Mouse (Mus musculus) frontal cortex, postnatal 10 days (tissue): ENCODE data around the gene Tec.

ENCODE experiments used
- DNase-seq, 2 experiments: peaks; one replicate each; pipeline ENCODE4 v3.0.0; 2022; ENCODE audit warnings: low spot score in 2 of 2, mixed read lengths in 1 of 2

Tec gene

DNA sequence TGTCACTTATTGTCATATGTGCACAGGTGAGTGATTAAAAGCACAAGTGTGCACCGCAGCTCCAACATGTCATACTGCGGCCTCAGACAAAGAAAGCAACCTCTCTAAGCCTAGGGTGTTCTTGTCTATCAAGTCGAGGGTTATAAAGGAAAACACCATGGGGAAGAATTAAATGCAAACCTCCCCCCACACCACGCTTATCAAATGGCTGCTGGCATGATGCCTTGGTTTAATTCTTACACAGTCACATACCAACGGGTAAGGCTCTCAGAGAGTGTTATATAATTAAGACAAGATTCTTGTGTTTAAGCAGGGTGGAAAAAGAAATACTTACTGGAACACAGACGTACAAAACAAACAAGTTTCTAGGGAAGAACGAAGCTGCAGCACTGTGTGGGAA, 132.5 kb downstream of the Tec start:
- DNase-seq: no peak

GRCm38 (mm10) chr5:72732885-72733284, 135.4 kb downstream of the Tec start:
- no peak for DNase-seq

- no peak for DNase-seq
These were observed 142.9 kb downstream of the Tec start for GRCm38 (mm10) chr5:72725404-72725803.

DNA sequence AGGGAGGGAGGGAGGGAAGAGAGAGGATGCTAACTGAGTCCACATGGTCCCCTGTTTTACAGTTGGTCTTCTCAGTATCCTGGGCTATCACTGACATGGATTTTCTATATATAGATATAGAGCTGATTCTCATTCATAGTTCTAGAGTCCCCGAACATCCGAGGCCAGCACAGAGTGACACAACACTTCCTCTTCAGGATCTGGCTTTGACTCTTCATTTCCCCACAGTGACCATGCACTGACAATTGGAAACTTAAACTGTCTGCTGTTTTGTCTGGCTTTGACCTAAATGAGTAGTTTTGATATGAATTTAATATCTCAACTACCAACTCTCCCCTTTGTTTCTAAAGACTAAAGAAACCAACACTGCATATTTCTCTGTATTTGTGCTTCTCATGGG, 144.9 kb downstream of the Tec start:
- DNase-seq: no peak

DNA sequence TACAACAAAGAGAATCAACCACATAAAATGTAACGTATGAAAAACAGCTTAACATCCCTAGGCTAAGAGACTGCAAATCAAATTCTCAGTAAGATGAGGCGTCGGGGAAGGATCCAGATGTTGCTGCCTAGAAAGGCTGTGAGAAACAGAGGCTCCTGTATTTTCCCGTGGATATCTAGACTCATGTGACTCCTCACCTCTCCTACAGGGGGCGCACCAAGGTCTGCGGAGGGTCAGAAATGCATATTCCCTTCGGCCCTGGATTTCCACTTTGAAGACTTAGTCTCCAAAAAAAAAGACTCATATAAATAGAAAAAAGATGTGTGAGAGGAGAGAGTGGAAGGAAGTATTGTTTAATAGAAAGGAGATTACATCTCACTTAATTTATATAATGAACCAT, 147.7 kb downstream of the Tec start:
- DNase-seq: no peak

- peak in 1 of 2 experiments; percentile 65 for DNase-seq
These were observed 157.6 kb downstream of the Tec start for GRCm38 (mm10) chr5:72710572-72711278.

DNA sequence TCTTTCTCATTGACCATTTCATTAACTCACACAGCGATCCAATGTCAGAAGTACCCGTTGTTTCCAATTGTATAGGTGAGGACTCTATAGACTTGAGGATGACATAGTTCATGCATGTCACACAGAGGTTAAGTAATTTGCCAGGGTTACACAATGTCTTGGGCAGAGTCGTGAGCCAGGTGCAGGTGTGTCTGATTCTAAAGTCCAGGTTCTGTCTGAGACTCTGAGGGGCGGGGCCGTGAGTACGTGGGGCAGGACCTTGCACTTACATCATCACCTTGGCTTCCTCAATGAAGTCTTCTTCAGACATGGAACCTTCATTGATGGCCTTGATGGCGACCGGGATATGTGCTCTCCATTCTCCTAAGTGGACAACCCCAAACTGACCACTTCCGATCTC, 158.3 kb downstream of the Tec start:
- no peak for DNase-seq

GRCm38 (mm10) chr5:72709451-72709850, 158.8 kb downstream of the Tec start:
- no peak for DNase-seq

GRCm38 (mm10) chr5:72706722-72707121, 161.6 kb downstream of the Tec start:
- DNase-seq: no peak

GRCm38 (mm10) chr5:72706095-72706494, 162.2 kb downstream of the Tec start:
- no peak for DNase-seq
